ENCODE assay signal across 12 mouse cellular contexts in genomic region chr14:77933243-77933642, GRCm38 (mm10). TPM values are rescaled to one million over a fixed set of nuclear protein-coding genes. Genes with fewer than 3 reads are reported as not detected.
DNase-seq lines count a peak whose midpoint lies in the region; ATAC-seq and TF ChIP-seq lines count a peak whose summit lies in the region.
"Had no signal": no experiment of that assay in that cellular context is flagged by ENCODE, and none has a peak within 500 bp of the region (broad histone marks: within the 10 kb centered on the region; RNA-seq: fewer than 3 reads in every experiment).

No protein-coding gene starts in this region.

- TF ChIP-seq EP300 in heart, postnatal 0 days (IDR thresholded peaks at IDR 0.05; ENCODE audit: low read depth): no peak

- 66% methylated on average over 5 of the region's 5 CpGs for WGBS in heart, postnatal 0 days
- WGBS in kidney, postnatal 0 days: 47% methylated on average over 5 of the region's 5 CpGs

- H3K4me2 ChIP-seq in heart, postnatal 0 days (ENCODE audit: low read depth, low read length): no peak overlapping the region
- H3K4me2 ChIP-seq in kidney, postnatal 0 days (ENCODE audit: low read length): no peak overlapping the region
- H3K4me2 ChIP-seq: liver, embryonic 15.5 days had no signal

- H3K4me3 ChIP-seq in heart, postnatal 0 days (ENCODE audit: low read depth, low read length): no peak overlapping the region
- no peak overlapping the region for H3K4me3 ChIP-seq in kidney, postnatal 0 days (replicated peaks; ENCODE audit: low read depth, low read length)
- H3K4me3 ChIP-seq: heart, embryonic 13.5 days; liver, embryonic 15.5 days had no signal

- H3K27ac ChIP-seq in heart, postnatal 0 days (ENCODE audit: low read depth): no peak overlapping the region
- H3K27ac ChIP-seq in kidney, postnatal 0 days: no peak overlapping the region
- H3K27ac ChIP-seq: liver, embryonic 15.5 days had no signal

- peak; percentile 30 for DNase-seq in heart, postnatal 0 days (ENCODE audit: low spot score)
- no peak for DNase-seq in heart, postnatal 36 days
- peak; percentile 79 for DNase-seq in NIH3T3 (ENCODE audit: low read depth)
- DNase-seq in kidney, postnatal 0 days (ENCODE audit: low spot score): peak; percentile 41
- DNase-seq in lung, postnatal 25 days (ENCODE audit: low spot score): peak; percentile 45
- DNase-seq in T-cell, adult 2 months (ENCODE audit: low spot score): no peak
- DNase-seq in adipocyte (ENCODE audit: low spot score): no peak
- no peak for DNase-seq in cerebellum, adult 9-11 months
- DNase-seq: cerebellum, postnatal 14 days; retina, postnatal 1 day had no signal

- no peaks in the 10 kb centered on the region for H3K36me3 ChIP-seq in heart, postnatal 0 days (replicated peaks; ENCODE audit: control insufficient read depth, insufficient read depth, low read length)
- H3K36me3 ChIP-seq in kidney, postnatal 0 days (ENCODE audit: insufficient read depth, low read length): no peaks in the 10 kb centered on the region
- H3K36me3 ChIP-seq: heart, embryonic 13.5 days; liver, embryonic 15.5 days had no signal

- H3K9ac ChIP-seq in heart, postnatal 0 days (replicated peaks; ENCODE audit: low read depth, low read length): no peak overlapping the region
- H3K9ac ChIP-seq in kidney, postnatal 0 days (ENCODE audit: low read depth, low read length): no peak overlapping the region
- H3K9ac ChIP-seq: heart, embryonic 13.5 days; liver, embryonic 15.5 days had no signal

- intact Hi-C loops in heart, postnatal 36 days (cut with DNase I): no loop called here

- no peak for ATAC-seq in heart, postnatal 0 days (ENCODE audit: insufficient read depth, low read depth)
- ATAC-seq in kidney, postnatal 0 days (replicated peaks; ENCODE audit: low FRiP score, low read depth): no peak

- H3K4me1 ChIP-seq in heart, postnatal 0 days (ENCODE audit: control insufficient read depth, insufficient read depth): peaks cover 14% of the 10 kb centered on the region; the same call in 1 of the 2 replicates
- peaks cover 5% of the 10 kb centered on the region; the same call in 1 of the 2 replicates for H3K4me1 ChIP-seq in kidney, postnatal 0 days (replicated peaks; ENCODE audit: insufficient read depth, low read length)
- H3K4me1 ChIP-seq: liver, embryonic 15.5 days had no signal

- H3K9me3 ChIP-seq in heart, postnatal 0 days (replicated peaks; ENCODE audit: control insufficient read depth, low read length): no peaks in the 10 kb centered on the region
- no peaks in the 10 kb centered on the region for H3K9me3 ChIP-seq in kidney, postnatal 0 days (replicated peaks; ENCODE audit: low read length)
- H3K9me3 ChIP-seq: heart, embryonic 13.5 days; liver, embryonic 15.5 days had no signal

- H3K27me3 ChIP-seq in heart, postnatal 0 days (ENCODE audit: control insufficient read depth, insufficient read depth, low read length): no peaks in the 10 kb centered on the region
- no peaks in the 10 kb centered on the region for H3K27me3 ChIP-seq in kidney, postnatal 0 days (ENCODE audit: insufficient read depth, low read length)
- H3K27me3 ChIP-seq: heart, embryonic 13.5 days; liver, embryonic 15.5 days had no signal

- no peak for TF ChIP-seq CTCF in heart, postnatal 0 days (IDR thresholded peaks at IDR 0.05; ENCODE audit: low read depth)
- TF ChIP-seq CTCF in kidney, postnatal 0 days (IDR thresholded peaks at IDR 0.05; ENCODE audit: low read depth): no peak

RNA-seq across cellular contexts. Expression of gene Epsti1, which starts 29.2 kb away (rescaled TPM):
- 0.19 and 9.2 TPM in 2 replicates for total RNA-seq in heart, postnatal 0 days (2014; rRNA removed; ENCODE audit: low replicate concordance)
- polyA plus RNA-seq in heart, postnatal 0 days (2015; fragmentation: Nextera tagmentation; extraction: Ambion mirVana): 0.46 and 0.70 TPM in 2 replicates
- total RNA-seq in heart, postnatal 36 days (2021): 1 to 10 TPM in 1 of 2 experiments, under 1 TPM in 1; 0.56 to 1.2 TPM
- 3.4 and 3.8 TPM in 2 replicates for polyA plus RNA-seq in kidney, postnatal 0 days (2015; fragmentation: Nextera tagmentation; extraction: Ambion mirVana)

RNA-seq across cellular contexts. Expression of gene Dnajc15, which starts 58.3 kb away (rescaled TPM):
- 9.9 and 17.2 TPM in 2 replicates for total RNA-seq in heart, postnatal 0 days (2014; rRNA removed; ENCODE audit: low replicate concordance)
- 241 and 268 TPM in 2 replicates for polyA plus RNA-seq in heart, postnatal 0 days (2015; fragmentation: Nextera tagmentation; extraction: Ambion mirVana)
- 100 to 1,000 TPM; 271 to 297 TPM for total RNA-seq in heart, postnatal 36 days (2021)
- 169 and 177 TPM in 2 replicates for polyA plus RNA-seq in kidney, postnatal 0 days (2015; fragmentation: Nextera tagmentation; extraction: Ambion mirVana)

Comparison
In these comparisons a context has a peak if more than half of its experiments do, and no peak if none do; other contexts are left out.
1. DNase-seq: peak in heart, postnatal 0 days (single experiment), NIH3T3 (single experiment), kidney, postnatal 0 days (single experiment) and lung, postnatal 25 days (single experiment); none in heart, postnatal 36 days (0 of 2), T-cell, adult 2 months (single experiment), adipocyte (single experiment) and cerebellum, adult 9-11 months (single experiment).
2. RNA of gene Dnajc15, which starts 58.3 kb away (total RNA-seq): 271 to 297 TPM in heart, postnatal 36 days; 9.9 to 17.2 TPM in heart, postnatal 0 days; every median in the first group is over 10 times any median in the second.